15 mouse cellular contexts compared by ENCODE assay signal in genomic region chr14:76297864-76298263, GRCm38 (mm10).
"Had no signal": no experiment of that assay in that cellular context is flagged by ENCODE, and none has a peak within 500 bp of the region (broad histone marks: within the 10 kb centered on the region; RNA-seq: fewer than 3 reads in every experiment).

No protein-coding gene starts in this region.

- DNase-seq: cerebellum, adult 8-10 months; cerebellum, adult 9-10 months; cerebellum, adult 9-11 months; cerebellum, postnatal 10 days; cerebellum, postnatal 14 days; cerebellum, postnatal 25 days; cerebellum, postnatal 36 days; embryo, embryonic 11 days; forebrain, postnatal 0 days; gastrocnemius, adult 2 months; gastrocnemius, postnatal 10 days; gastrocnemius, postnatal 14 days; gastrocnemius, postnatal 25 days; gastrocnemius, postnatal 36 days; heart, adult 2 months had no signal
